Mouse (Mus musculus) lung, embryonic 14.5 days (tissue): ENCODE measurements around the gene Rnf208. TPM values are rescaled to one million over a fixed set of nuclear protein-coding genes. Genes with fewer than 3 reads are reported as not detected.

Source experiments
- ATAC-seq: fragments of 200-750 bp; cut with Nextera tagmentation; 2 replicates; pipeline ENCODE4 v1.8.0; 2017; ENCODE audit warnings: mild to moderate bottlenecking, moderate TSS enrichment, moderate library complexity; ENCODE audit not compliant: insufficient read depth
- DNase-seq: peaks from one replicate; pipeline ENCODE4 v3.0.0-alpha.2; 2015
- H3K27ac ChIP-seq: fragments of 300-500 bp; sonication (generic); 2 replicates; pipeline ENCODE4 v1.5.1; 2014; ENCODE audit warnings: low read depth, mild to moderate bottlenecking, moderate library complexity
- H3K27me3 ChIP-seq: fragments of 300-500 bp; sonication (generic); 2 replicates; pipeline ENCODE4 v1.6.1; 2014; ENCODE audit warnings: low read length, control low read depth; ENCODE audit not compliant: insufficient read depth
- H3K36me3 ChIP-seq: fragments of 300-500 bp; sonication (generic); 2 replicates; pipeline ENCODE4 v1.6.1; 2014; ENCODE audit warnings: control low read depth; ENCODE audit not compliant: insufficient read depth
- H3K4me1 ChIP-seq: fragments of 300-500 bp; sonication (generic); 2 replicates; pipeline ENCODE4 v1.6.1; 2014; ENCODE audit warnings: antibody characterized with exemption, control low read depth; ENCODE audit not compliant: insufficient read depth
- H3K4me2 ChIP-seq: fragments of 300-500 bp; sonication (generic); 2 replicates; pipeline ENCODE4 v1.6.1; 2014; ENCODE audit warnings: mild to moderate bottlenecking
- H3K4me3 ChIP-seq: fragments of 300-500 bp; sonication (generic); 2 replicates; pipeline ENCODE4 v1.5.1; 2014; ENCODE audit warnings: low read depth, low read length
- H3K9ac ChIP-seq: fragments of 300-500 bp; sonication (generic); 2 replicates; pipeline ENCODE4 v1.6.1; 2014
- H3K9me3 ChIP-seq: fragments of 300-500 bp; sonication (generic); 2 replicates; pipeline ENCODE4 v1.6.1; 2016; ENCODE audit warnings: low read depth, low read length, control low read depth
- CTCF ChIP-seq: IDR thresholded peaks from 2 replicates; pipeline ENCODE4 v1.5.1; 2016; ENCODE audit warnings: antibody characterized with exemption, low read depth
- WGBS: fragments of 180-500 bp; shearing (Covaris S2); extraction: QIAGEN DNeasy Blood & Tissue Kit; methylation state at CpG from one replicate; pipeline ENCODE4 v1.1.7; 2014; 5-methylcytosine and 5-hydroxymethylcytosine counted together
- polyA plus RNA-seq: library from polyadenylated mRNA; unstranded; fragments of >200 nt; fragmentation: Nextera tagmentation; extraction: Ambion mirVana; gene quantifications from 2 replicates; pipeline ENCODE4 v1.2.1, GENCODE M21; 2014

Gene Rnf208
- polyA plus RNA-seq, 1 experiment from 2014 or later: 9.9 TPM

DNA sequence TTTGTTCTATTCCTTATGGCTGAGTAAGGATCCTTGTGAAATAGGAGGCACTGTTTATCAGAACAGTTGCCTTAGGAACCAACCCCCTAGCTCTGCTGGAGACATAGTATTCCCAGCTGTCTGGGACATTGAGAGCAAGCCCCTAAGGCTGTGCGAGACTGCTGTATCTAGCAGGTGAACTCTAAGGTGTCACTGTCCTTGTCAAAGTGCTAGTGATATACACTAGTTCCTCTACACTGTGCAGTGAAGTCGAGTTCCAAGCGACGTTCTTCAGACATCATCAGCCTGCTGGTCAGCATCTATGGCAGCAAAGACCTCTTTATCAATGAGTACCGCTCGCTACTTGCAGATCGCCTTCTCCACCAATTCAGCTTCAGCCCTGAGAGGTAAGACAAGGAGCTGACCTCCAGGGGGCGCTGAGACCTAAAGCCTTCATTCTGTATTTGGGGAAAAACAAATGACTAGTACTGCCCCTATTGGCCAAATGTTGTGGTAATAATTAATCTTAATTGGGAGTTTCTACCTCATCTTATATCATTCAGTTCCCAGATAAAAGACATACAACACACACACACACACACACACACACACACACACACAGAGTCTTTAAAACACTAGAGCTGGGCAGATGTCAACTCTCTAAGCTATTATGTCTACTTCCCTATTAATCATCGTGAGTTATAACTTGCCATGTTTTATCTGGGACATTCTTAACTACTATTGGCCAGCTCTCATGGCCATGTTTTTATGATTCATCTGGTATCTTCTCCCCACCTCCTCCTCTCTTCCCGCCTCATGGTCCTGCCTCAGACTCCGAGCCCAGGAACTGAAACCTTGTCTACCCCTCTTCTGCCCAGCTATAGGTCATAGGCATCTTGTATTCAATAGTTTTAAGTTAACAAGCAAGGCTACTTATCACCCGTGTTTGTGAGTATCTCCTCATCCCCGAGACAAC lies 37.1 kb downstream of the Rnf208 start:
- H3K4me2 ChIP-seq: no peak overlapping the region
- no peak overlapping the region for H3K4me3 ChIP-seq
- peak; percentile 90 for DNase-seq
- 59% methylated on average over 13 of the region's 13 CpGs for WGBS
- TF ChIP-seq CTCF: peak; percentile 84
- H3K9ac ChIP-seq: no peak overlapping the region
- no peaks in the 10 kb centered on the region for H3K9me3 ChIP-seq
- no peaks in the 10 kb centered on the region for H3K4me1 ChIP-seq
- no peak overlapping the region for H3K27ac ChIP-seq
- H3K36me3 ChIP-seq: peaks cover 92% of the 10 kb centered on the region
- no peak for ATAC-seq
- H3K27me3 ChIP-seq: no peaks in the 10 kb centered on the region

DNA sequence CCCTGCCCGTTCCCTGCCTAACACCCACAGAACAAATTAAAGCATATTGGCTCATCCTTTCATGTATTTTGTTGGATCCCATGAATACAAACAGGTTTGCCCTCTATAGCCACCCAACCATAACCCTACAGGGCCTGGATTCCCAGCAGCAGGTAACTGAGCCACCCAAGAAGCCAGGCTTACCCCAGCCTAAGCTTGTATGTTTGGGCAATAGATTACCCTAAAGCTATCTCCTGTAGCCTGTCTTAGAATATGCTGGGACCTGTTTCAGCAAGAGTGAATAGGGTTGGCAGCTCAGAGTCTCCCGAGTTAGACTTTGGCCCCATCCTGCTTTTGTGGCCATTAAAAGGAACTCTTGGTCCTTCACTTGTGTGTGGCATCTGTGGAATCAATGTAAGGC lies 43.5 kb downstream of the Rnf208 start:
- Histone ChIP-seq H3K4me1 (0 out of 2 replicates have a peak, but pooled peaks cover 2% of the 10 kb centered on the region), H3K27me3 (peaks cover 27% of the 10 kb centered on the region), H3K9ac (no peak overlapping the region), H3K4me3 (no peak overlapping the region), H3K9me3 (no peaks in the 10 kb centered on the region), H3K27ac (no peak overlapping the region; the same call in 1 of the 2 replicates), H3K36me3 (peaks cover 52% of the 10 kb centered on the region), H3K4me2 (no peak overlapping the region)
- DNase-seq (no peak), ATAC-seq (no peak)
- no peak for TF ChIP-seq CTCF
- WGBS: 86% methylated on average over 2 of the region's 2 CpGs

DNA sequence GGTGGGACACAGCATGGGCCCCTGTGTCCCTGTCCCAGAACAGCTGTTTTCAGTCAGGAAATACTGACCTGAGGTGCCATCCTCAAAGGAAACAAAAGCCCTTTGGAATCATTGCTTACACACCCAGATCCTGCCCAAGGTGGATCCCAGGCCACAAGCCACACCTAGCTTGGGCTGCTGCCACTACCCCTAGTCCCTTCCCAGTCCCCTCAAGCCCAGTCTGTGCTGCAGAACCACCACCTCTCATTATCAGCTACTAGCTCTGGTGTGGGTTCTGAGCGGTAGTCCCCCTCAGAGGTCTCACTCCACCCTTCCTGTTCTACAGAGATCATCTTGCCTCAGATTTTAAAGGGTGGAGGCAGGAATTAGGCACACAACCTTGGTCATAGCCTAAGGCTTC lies 44.3 kb downstream of the Rnf208 start:
- TF ChIP-seq CTCF: no peak
- Histone ChIP-seq H3K9ac (no peak overlapping the region), H3K4me1 (0 out of 2 replicates have a peak, but pooled peaks cover 2% of the 10 kb centered on the region)

DNA sequence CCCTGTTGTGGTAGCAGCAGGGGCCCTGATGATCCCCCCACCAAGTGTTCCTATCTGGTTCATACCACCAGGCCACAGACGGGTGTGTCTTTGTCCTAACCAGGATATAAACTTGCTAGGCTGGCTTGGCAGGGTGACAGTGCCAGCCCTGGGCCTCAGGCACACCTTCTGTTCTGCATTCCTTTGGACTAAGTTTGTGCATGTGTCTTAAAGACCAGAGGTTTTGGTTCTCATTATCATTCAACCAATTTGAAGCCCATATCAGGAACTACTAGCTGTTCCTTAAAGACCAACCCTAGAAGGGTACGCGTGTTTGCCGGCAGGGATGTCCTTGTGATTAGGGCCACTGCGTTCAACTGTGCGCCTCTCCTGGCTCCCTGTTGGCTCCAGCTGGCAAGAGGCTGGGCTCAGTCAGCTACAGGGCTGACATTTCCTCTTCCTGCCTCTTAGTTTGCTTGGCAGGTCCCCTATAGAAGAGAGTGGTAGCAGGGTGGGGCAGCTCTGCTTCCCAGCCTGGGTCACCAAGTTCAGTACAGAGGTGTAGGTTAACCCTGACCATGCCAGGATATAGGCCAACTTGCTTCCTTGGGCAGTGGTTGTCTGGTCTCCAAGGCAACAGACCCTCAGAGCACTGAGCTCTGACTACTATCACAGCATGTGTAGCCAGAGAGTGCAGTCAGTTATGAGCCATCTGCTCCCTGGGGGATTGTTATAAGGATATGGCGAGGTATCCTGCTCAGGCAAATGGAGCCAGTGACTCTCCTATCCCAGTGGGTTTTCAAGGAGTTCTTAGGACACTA lies 45.0 kb downstream of the Rnf208 start:
- Histone ChIP-seq H3K9me3 (no peaks in the 10 kb centered on the region), H3K27ac (peak overlapping the region; percentile 26; the same call in 1 of the 2 replicates), H3K27me3 (peaks cover 42% of the 10 kb centered on the region), H3K9ac (no peak overlapping the region), H3K4me1 (0 out of 2 replicates have a peak, but pooled peaks cover 2% of the 10 kb centered on the region), H3K36me3 (peaks cover 42% of the 10 kb centered on the region), H3K4me3 (no peak overlapping the region), H3K4me2 (no peak overlapping the region)
- peak; percentile 41 for DNase-seq
- TF ChIP-seq CTCF: no peak
- peak; percentile 55; the same call in 1 of the 2 replicates for ATAC-seq
- 48% methylated on average over 7 of the region's 7 CpGs for WGBS

More for the DNA sequence above, 44.3 kb downstream of the Rnf208 start:
- H3K4me3 ChIP-seq: no peak overlapping the region
- peaks cover 35% of the 10 kb centered on the region for H3K27me3 ChIP-seq
- ATAC-seq (no peak; the same call in 1 of the 2 replicates), DNase-seq (no peak)
- no peak overlapping the region for H3K4me2 ChIP-seq
- WGBS: 53% methylated on average over 1 of the region's 1 CpGs
- peak overlapping the region; percentile 26; the same call in 1 of the 2 replicates for H3K27ac ChIP-seq
- H3K9me3 ChIP-seq: no peaks in the 10 kb centered on the region
- H3K36me3 ChIP-seq: peaks cover 47% of the 10 kb centered on the region

DNA sequence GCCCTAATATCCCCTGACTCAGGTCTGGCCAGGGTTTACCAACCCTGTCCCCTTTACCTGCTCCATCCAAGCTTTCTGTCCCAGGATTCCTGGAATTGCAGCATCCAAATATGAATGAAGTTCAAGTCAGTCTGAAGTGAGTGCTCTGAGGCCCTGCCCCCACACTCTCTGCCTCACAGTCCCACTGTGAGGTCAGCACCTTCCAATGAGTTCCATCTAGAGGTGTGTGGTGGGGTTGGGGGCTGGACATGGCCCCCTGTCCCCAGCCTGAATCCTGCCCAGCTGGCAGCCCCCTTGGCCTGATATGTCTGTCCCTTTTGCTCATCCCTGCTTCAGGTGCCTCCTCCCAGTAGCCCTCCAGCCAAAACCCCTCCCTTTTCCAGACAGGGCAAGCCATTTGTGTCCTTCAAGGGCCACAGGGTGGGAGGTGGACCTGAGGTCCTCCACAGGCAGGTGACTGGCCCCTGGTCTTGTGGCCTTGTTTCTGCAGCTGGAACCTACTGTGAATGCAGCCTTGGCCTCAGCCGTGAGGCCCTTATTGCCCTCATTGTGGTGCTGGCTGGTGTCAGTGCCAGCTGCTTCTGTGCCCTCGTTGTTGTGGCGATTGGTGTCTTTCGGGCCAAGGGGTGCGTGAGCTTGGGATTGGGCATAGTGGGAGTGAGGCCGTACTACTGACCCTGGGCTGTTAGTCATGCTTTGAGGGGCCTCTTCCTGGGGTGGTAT lies 46.0 kb downstream of the Rnf208 start, which contains the start of gene Tmem210:
Tmem210 (plus strand) TSS at position 219 of the 723 bp plus-strand sequence.
- Histone ChIP-seq H3K27me3 (peaks cover 53% of the 10 kb centered on the region), H3K4me2 (no peak within 1 kb of the TSS), H3K27ac (peak within 1 kb of the TSS; percentile 26; the same call in 1 of the 2 replicates), H3K4me1 (0 out of 2 replicates have a peak, but pooled peaks cover 2% of the 10 kb centered on the region), H3K9me3 (no peaks in the 10 kb centered on the region), H3K4me3 (no peak within 1 kb of the TSS), H3K36me3 (peaks cover 32% of the 10 kb centered on the region), H3K9ac (no peak within 1 kb of the TSS)
- DNase-seq (no peak), ATAC-seq (no peak)
- no peak for TF ChIP-seq CTCF
- WGBS: 72% methylated on average over 6 of the region's 6 CpGs

DNA sequence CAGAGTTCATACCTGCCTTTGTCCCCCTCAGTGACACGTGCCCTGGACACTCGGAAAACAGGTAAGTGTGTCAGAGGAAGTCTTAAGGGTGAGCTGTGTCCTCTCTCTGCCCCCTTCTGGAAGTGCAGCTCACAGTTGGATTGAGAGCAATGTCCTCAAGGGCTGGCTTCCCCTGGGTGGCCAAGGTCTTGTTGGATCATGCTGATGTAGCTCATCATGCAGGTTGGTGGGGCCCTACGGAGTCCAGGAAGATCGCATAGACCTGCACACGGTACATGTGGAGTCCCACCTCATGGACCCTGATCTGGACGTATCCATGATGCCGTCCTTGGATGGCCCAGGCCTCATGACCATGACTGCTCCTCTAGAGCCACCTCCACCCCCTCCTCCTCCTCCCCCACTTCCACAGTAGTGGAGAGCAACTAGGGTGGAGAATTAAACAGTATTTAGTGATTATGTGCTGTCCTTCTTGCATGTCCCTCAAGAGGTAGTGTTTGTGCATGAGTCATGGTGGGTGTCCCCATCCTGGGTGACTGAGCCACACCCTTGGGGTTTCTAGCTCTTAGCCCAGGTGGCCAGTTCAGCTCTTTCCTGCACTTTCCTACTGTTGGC lies 46.8 kb downstream of the Rnf208 start:
- no peak for TF ChIP-seq CTCF
- H3K27me3 ChIP-seq: peaks cover 58% of the 10 kb centered on the region
- H3K4me1 ChIP-seq: 0 out of 2 replicates have a peak, but pooled peaks cover 2% of the 10 kb centered on the region
- ATAC-seq: no peak
- 76% methylated on average over 7 of the region's 7 CpGs for WGBS
- no peak overlapping the region for H3K9ac ChIP-seq
- H3K4me2 ChIP-seq: no peak overlapping the region
- H3K9me3 ChIP-seq: no peaks in the 10 kb centered on the region
- H3K36me3 ChIP-seq: peaks cover 25% of the 10 kb centered on the region
- no peak for DNase-seq
- no peak overlapping the region for H3K27ac ChIP-seq
- no peak overlapping the region for H3K4me3 ChIP-seq
